Mouse (Mus musculus): Measurements from ENCODE around the gene Vti1a.

Gene Vti1a

DNA sequence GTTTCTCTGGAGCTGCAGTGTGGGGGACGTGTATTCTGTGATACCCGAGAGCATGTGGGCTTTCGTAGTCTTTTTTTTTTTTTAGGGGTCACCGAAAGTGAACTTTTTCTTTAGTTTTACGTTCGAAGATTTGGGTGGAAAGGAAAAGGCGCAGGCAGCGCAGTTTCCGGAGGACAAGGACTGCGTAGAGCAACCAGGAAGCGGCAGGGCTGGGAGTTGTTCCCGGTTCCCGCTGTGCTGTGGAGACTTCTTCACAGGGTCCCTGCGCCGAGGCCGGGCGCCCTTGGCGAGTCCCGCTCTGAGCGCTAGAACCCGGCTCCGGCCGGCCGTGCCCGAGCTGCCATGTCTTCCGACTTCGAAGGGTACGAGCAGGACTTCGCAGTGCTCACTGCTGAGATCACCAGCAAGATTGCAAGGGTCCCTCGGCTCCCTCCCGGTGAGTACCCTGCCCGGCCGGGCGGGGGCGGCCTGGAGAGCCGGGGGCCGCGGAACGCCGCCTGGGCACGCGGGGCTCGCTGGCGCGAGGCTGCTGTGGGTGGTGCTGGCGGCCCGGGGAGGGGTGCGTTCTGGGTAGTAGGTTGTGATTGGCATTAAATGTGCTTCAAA is at the start of gene Vti1a:
TSS of gene Vti1a (plus strand) at position 187 of the 606 bp plus-strand sequence.
- DNase-seq (ENCODE audit: low read depth, low spot score): peak; percentile 92

DNA sequence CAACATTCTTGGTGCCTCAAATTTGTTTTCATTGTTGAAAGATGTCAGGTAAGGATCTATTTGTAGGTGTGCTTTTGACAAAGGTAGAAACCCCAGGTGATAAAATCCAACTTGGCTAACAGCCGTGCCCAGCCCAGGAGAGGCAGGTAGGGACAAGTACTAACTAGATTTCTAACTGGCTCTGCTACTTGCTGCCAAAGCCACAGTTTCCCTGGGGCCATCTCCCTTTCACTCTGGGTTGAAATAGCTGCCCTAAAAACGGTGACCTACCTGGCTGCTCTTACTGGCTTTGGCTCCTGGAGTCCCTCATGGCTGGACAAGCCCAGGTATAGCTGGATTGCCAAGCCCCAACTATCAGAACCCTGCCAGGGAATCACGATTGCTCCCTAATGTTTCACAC is 49.3 kb upstream of the Vti1a start:
- no peak for DNase-seq (ENCODE audit: low read depth, low spot score)

DNA sequence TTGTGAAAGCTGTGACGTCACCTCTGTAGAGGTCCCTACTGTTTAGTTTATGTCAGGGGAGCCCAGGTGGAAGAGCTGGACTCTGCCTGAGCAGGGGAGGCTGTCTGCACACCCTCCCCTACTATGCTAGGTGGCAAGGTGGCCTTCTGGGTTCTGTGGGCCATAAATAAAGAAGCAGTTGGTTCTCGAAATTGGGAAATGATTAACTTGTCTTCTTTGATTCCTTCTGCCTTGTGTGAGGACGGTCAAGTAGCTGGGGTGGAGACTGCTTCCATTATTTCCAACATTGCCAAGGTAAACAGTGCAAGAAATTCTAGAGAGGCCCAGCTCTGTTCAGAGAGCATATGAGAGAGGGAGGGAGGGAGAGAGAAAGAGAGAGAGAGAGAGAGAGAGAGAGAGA is 47.9 kb upstream of the Vti1a start:
- DNase-seq (ENCODE audit: low read depth, low spot score): no peak

DNA sequence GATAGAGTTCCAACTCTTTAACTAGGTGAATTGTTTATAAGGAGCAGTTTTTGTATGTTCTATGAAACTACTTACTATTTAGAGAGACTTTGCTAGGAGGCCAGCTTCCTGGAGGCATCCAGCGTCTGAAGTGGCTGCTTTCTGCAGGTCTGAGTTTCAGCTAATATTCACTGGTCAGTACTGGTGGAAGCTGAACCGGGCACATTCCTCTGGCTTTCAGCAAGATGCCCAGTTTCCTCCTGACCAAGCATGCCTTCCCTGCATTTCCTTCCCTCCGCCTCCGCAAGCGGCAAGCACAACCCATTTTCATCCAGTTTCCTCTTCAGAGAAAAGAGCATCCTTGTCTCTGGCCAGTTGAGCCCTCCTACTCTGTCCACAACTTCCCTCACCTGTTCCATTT is 47.0 kb upstream of the Vti1a start:
- no peak for DNase-seq (ENCODE audit: low read depth, low spot score)

DNA sequence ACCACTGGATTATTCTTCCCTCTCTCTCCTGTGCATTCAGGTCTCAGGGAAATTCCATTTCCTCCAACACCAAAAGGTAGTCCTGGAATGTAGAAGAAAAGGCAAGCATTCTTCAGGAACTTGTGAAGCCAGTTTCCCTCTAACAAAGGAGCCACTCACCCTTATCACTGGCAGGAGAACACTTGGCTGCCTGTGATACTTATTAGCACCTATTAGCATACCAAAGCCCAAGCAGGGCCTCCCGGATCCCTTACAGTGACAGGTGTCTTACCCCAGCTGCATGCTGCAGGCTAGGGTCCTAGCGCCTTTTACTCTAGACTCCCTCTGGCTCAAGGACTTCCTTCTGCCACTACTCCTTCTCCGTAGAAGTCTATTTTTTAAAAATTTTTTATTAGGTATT is 44.6 kb upstream of the Vti1a start:
- peak; percentile 86 for DNase-seq (ENCODE audit: low read depth, low spot score)

DNA sequence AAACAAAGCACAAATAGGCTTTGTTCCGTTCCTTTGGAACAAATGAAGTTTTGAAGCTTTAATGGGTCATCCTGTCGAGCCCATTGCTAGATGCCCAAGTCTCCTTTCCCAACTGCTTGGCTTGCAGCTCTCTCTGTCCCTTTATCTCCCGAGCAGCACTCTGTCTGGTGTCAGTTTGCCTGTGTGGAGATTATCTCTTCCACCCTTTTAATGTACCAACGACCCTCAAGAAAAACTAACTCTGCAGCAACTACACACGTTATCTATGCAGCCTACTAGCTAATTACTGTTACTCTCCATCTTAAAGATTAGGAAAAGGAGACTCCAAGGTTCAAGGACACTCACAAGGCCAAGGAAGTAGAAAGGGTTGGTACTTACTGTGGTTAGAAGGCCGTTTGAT is 42.8 kb upstream of the Vti1a start:
- no peak for DNase-seq (ENCODE audit: low read depth, low spot score)

DNA sequence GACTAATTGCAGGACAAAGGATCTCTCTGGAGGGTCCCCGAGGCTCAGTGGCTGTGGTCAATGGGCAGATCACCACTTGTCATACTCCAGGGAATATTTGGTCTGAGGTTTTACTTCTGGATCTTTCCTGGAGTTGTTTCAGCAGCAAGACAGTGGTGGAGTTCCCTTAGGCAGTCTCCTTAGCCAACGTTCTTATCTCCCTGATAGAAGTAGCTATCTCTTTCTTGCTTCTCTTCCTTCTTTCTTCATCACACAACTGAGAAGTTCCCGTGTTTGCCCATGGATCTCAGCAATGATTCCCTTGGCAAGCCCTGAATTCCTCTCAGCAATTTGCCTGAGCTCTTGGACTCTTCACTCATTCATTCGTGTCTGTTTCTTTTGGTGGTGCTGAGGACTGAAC is 40.0 kb upstream of the Vti1a start:
- no peak for DNase-seq (ENCODE audit: low read depth, low spot score)

DNA sequence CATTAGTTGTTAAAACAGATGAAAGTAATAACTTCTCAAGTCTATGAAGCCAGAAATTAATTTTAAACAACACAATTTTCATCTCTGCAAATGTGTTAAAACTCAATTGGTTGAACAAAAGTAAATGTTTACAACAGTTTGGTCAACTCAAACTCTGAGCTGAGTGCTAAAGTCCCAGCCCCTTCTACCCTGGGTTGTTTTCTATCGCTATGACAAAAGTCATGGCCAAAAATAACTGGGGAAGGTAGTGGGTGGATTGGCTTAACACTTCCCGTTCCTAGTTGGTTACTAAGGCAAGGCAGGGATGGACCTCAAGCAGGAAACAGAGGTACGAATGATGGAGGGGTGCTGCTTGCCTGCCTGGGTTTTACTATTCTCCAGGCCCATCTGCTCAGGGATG is 39.3 kb upstream of the Vti1a start:
- DNase-seq (ENCODE audit: low read depth, low spot score): no peak

DNA sequence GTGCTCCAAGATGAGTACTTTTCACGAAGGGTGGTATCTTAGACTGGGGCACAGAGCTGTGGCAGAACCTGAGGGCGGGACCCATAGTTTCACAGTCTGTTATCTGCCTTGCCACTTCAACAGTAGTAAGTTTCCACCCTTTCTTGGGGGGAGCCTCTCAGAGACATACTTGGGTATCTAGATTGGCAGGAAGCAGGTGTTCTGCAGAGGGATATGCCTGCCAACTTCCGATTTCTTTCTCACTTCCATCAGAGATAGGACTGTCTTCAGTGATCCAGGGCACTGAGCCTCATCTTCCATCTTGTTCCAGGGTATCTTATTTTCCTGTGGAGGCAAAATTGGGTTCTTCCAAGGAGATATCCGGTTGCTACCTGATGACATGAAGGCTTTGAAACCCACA is 32.0 kb upstream of the Vti1a start:
- DNase-seq (ENCODE audit: low read depth, low spot score): no peak

DNA sequence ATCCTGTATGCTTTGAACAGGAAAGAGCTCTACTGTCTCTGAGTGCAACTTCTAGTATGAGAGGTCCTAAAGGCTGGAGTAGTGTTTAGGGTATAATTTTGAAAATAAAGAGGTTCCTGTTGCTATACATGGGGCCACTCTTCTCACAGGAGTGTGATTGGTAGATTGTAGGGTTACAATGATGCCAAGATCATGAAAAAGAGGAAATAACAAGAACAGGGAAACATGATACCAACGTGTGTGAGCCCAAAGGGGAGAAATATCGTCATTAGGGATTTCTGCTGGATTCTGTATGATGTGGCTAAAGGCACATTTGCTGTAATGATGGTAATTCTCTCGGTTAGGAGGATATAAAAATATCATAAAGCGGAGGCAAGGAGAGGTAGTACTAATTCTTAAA is 30.1 kb upstream of the Vti1a start:
- DNase-seq (ENCODE audit: low read depth, low spot score): no peak

DNA sequence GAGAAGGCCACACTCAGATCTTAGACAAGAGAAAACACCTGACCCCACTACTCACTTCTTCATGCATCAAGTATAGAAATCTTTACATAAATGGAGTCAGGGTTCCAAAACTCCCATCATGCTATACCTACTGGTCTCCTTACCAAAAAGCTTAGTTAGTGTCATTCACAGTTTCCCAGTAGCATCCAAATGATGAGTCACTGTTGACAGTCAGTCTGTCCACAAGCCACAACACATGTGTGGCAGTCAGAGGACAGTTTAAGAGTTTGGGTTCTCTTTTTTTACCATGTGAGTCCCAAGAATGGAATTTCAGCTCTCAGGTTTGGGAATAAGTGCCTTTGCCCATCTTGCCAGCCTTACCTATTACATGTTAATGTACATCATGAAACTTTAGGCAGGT is 27.1 kb upstream of the Vti1a start:
- no peak for DNase-seq (ENCODE audit: low read depth, low spot score)

DNA sequence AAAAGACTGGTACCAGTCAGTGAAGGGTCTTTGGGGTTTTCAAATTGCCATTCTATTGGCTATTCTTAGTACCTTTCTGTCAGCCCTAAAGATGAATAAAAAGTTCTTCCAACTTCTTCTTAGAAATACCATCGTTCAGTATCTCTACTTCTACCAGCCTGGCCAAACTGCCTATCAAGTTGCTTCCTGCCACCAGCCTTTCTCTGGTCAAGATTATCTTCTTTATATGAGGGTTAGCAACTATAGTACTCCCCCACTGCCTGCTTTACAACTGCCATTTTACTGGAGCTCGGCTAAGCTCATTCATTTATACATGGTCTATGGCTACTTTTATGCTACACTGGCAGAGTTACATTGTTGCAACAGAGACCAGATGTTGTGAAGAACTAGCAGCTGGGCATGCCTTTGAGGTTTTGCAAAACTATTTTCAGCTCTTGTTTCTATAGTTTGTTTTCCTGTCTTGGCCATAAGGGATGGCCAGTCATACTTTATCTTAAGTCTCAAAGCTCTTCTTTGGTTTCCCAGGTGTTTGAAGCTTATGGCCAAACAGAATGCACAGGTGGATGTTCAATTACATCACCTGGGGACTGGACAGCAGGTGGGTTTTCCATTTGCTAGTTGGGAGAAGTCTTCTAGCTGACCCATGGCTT is 25.3 kb upstream of the Vti1a start:
- no peak for DNase-seq (ENCODE audit: low read depth, low spot score)

DNA sequence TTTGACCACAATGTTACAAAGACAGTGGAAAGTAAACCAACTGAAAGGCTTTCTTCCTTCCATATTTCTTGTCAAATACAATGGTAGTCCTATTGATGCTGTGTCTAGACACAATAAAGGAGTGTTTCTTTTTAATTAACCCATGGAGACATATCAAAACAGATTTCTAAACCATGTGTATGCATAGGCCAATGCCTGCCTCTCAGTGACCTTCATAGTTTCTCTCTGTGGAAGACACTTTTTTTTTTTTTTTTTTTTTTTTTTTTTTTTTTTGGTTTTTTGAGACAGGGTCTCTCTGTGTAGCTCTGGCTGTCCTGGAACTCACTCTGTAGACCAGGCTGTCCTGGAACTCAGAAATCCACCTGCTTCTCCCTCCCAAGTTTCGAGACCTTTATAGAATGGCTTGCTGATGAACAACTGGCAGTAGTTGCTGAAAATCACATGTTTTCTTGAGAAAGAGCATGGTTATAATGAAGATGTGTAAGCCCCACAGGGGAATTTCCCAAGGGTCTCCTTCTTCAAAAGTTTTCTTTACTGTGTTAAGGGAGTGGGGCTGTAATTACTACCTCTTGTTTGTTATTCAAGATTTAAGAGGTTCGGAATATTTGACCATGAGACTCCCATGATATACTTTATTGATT is 23.8 kb upstream of the Vti1a start:
- DNase-seq (ENCODE audit: low read depth, low spot score): no peak

DNA sequence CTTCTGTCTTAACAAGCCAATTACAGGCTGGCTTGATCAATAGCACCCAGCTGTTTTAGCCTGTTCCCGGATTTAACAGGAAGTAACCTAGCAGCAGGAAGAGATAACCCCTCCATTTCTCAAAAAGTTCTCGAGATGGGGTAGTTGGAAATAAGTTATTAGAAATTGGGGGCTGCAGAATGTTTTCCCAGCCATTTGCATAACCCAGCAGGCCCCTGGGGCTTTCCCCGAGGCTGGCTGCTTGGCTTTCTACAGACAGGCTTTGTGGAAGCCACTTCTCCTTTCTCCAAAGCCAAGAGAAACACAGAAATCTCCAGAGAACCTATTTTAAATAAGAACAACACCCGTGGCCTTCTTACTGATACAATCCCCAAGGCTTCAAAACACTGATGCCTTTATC is 22.9 kb upstream of the Vti1a start:
- DNase-seq (ENCODE audit: low read depth, low spot score): no peak

DNA sequence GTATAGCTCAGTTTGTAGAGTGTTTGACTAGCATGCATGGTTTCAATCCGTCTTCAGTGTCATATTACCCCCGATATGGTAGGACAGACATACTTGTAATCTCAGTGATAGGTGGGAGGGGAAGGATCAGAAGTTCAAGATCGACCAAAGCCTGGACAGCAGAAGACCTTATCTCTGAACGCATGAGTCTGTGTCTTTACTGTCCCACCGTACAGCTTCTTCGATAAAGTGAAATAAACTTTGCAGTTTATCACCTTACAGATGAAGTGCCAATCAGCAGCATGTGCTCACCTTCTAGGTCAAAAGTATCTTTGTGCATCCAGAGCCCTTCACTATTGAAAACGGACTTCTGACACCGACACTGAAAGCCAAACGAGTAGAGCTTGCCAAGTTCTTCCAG is 21.0 kb upstream of the Vti1a start:
- DNase-seq (ENCODE audit: low read depth, low spot score): no peak

DNA sequence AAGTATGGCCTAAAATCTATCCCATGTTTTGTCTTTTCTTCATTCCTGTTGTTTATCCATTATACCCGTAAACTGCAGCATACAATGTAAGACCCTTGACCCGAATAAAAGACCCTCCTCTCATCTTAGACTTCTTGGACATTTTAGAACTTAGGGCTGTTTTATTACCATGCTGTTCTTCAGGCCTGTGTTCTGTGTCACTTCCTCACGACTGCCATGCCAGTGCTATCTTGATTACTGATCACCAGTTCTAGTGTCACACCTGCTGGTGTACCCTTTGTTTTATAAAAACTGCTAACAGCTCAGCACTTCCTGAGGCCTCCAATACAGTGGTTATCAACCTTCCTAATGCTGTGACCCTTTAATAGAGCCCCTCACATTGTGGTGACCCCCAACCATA is 20.5 kb upstream of the Vti1a start:
- no peak for DNase-seq (ENCODE audit: low read depth, low spot score)

DNA sequence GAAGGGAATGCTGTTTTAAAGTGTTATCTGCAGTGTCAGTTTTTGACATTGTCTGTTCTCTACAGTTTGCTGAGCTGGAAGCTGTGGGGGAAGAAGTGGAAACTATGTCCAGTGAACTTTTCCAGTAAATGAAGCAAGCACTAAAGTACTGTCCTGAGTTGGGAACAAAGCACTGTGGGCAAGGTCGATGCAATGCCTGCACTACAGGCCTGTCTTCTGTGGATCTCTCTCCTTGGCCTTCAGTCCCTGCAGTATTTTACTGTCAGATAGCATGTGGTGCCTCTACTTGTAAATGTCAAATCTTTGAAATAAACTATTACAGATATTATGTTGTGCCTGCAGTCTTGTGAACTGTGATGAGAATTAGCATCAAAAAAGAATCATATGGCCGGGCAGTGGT is 19.8 kb upstream of the Vti1a start:
- DNase-seq (ENCODE audit: low read depth, low spot score): no peak

DNA sequence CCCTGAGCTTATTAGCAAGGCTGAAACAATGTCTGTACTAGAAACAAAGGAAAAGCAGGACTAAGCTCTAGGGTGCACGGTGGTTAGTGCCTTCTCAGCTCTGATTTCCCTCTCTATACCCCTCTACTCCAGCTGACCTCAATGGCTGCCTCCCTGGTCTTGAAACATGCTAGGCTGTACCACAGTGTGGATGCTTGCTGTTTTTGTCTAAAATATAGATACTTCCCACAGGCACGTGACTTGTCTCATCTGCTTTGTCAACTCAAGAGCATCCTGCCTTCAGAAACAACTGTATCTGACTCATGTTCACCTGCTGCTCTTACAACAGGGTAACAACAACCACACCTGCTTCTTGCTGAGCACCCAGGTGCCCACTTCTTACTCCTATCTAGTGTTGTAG is 18.6 kb upstream of the Vti1a start:
- DNase-seq (ENCODE audit: low read depth, low spot score): no peak

DNA sequence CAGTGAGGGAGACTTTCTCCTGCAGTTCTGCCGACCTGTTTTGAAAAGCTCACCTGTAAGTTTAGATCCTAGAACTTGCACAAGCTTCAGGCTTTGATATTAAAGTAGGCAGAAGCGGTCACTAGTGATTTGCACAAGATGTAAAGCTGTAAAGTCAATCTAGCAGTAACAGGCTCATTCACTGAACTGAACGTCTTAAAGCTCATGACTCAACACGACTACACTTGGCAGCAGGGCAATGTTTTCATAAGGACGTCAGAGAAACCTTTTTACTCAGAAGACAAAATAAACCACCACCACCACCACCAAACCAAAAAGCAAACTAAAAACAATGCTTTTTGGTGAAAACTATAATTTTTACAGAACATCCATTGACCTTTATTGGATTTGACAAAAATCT is 18.1 kb upstream of the Vti1a start:
- no peak for DNase-seq (ENCODE audit: low read depth, low spot score)

DNA sequence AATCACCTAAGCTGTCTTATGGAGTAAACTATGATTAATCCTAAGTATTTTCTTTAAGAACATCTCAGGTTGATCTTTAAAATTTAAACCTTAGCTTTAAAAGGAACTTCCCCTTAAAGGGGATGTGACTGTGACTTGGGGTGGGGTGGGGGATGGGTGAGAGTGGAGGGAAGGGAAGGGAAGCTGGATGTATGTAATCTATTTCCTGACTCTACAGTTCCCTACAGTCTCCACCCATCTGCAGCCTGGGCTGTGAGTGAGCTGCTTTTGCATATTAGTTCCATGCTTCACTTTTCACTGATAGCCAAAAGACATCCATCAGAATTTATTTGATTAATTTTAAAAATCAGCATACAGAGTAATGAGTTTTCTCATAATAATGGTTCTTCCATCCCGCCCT is 16.7 kb upstream of the Vti1a start:
- no peak for DNase-seq (ENCODE audit: low read depth, low spot score)

DNA sequence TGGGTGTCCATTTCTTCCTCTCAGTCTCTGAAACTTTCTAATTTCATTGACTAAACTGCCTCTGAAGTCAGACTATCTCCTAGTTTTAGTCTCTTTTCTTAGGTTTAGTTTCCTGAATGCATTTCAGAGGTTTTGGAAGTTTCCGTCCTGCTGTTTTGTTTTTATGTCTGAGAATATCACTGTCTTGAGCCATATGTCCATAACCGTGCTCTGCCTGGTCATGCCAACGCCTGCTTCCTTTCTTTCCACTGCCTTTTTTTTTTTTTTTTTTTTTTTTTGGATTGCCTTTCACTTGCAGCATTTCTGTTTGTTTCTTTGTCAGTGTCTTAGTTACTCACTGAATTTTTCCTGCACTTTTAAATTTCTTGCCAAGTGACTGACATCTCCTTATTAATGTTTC is 15.6 kb upstream of the Vti1a start:
- DNase-seq (ENCODE audit: low read depth, low spot score): no peak

DNA sequence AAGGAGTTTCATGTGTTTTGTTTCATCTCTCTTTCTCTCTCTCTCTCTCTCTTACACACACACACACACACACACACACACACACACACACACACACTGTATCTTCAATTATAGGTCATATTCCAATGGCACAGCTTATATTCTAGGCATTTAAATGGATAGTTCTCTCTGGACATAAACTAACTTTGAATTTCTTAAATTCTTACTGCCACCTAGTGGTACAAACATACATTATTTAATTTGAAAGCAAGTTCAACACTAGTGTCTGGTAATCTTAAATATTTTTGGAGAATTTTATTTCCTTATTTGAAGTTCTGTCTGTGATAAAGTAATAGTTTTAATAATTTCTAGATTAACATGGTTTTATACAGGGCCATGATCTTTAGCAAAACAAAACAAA is 11.1 kb upstream of the Vti1a start:
- DNase-seq (ENCODE audit: low read depth, low spot score): no peak

DNA sequence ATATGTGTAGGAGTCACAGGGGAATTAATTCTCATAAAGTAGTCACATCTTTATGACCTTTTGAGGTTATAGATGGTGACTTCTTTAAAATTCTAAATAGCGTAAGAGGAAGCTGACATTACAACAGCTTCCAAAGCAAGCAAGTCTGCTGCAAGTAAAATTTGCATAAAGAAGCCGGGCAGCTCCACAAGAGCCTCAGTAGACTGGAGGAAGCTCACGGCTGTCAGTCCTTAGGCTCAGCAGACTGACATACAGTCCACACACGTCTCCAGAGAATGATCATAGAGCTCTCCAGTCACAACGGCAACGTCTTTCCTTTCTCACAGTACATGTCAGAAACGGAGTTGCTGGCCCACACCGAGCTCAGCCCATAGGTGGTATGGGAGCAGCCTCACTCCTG is 4.2 kb upstream of the Vti1a start:
- no peak for DNase-seq (ENCODE audit: low read depth, low spot score)

DNA sequence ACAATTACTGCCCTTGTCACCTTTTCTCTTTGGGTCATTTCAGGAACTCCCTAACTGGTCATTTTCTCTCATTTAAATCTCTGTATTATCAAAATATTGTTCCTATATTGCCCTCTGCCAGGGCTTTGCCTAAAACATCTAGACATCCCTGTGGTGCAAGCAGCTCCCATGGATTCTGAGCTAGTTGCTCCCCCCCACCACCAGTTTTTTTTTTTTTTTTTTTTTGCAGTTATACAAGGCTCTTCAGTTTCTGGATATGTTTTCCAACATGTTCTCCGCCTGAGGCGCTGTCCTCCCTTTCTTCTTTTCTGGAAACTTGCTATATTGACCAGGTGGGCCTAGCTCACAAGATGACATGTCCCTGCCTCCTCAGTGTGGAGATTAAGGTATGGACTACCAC is 2.4 kb upstream of the Vti1a start:
- DNase-seq (ENCODE audit: low read depth, low spot score): no peak

Data from ES-CJ7 (cell line).